Mouse (Mus musculus): ENCODE data around the gene Olfr70. TPM values are rescaled to one million over a fixed set of nuclear protein-coding genes. Genes with fewer than 3 reads are reported as not detected.

Gene Olfr70
- polyA plus RNA-seq, 1 experiment = not detected

- Histone ChIP-seq H3K79me2 (ENCODE audit: control insufficient read depth, insufficient read depth) (no peaks in the 10 kb centered on the region), H3K36me3 (ENCODE audit: control insufficient read depth, insufficient read depth) (no peaks in the 10 kb centered on the region), H3K4me3 (peak within 1 kb of the TSS; percentile 10), H3K27me3 (ENCODE audit: control insufficient read depth, insufficient read depth, insufficient read length) (peaks cover 34% of the 10 kb centered on the region), H3K4me2 (ENCODE audit: low read depth) (peak within 1 kb of the TSS; percentile 78), H3ac (ENCODE audit: control insufficient read depth, insufficient read length) (peak within 1 kb of the TSS; percentile 52)
- no peak for TF ChIP-seq TCF12 (IDR thresholded peaks at IDR 0.05; ENCODE audit: insufficient read depth, poor library complexity, severe bottlenecking)
- TF ChIP-seq SRF (IDR thresholded peaks at IDR 0.05; ENCODE audit: control insufficient read depth, insufficient read length, low read depth) = no peak
- TF ChIP-seq POLR2A (IDR thresholded peaks at IDR 0.05; ENCODE audit: insufficient read length, low read depth) = peak; percentile 68
- TF ChIP-seq POLR2AphosphoS2 (IDR thresholded peaks at IDR 0.05; ENCODE audit: insufficient read length, low read depth) = peak; percentile 54
Measured at GRCm38 (mm10) chr4:43668782-43669427, 31.7 kb downstream of the Olfr70 start, which contains the start of the genes Tmem8b and Fam221b. Gene Tmem8b (plus strand): TSS chr4:43668971. Gene Fam221b (minus strand): TSS chr4:43669145.

- Histone ChIP-seq H3K27me3 (ENCODE audit: control insufficient read depth, insufficient read depth, insufficient read length) (peaks cover 44% of the 10 kb centered on the region), H3K4me3 (no peak overlapping the region), H3K4me2 (ENCODE audit: low read depth) (no peak overlapping the region), H3ac (ENCODE audit: control insufficient read depth, insufficient read length) (no peak overlapping the region), H3K79me2 (ENCODE audit: control insufficient read depth, insufficient read depth) (no peaks in the 10 kb centered on the region), H3K36me3 (ENCODE audit: control insufficient read depth, insufficient read depth) (no peaks in the 10 kb centered on the region)
- no peak for TF ChIP-seq E2F4 (IDR thresholded peaks at IDR 0.05; ENCODE audit: insufficient read depth)
- TF ChIP-seq POLR2A (IDR thresholded peaks at IDR 0.05; ENCODE audit: insufficient read length, low read depth) = no peak
Measured at GRCm38 (mm10) chr4:43666412-43666811, 34.2 kb downstream of the Olfr70 start.

- no peak for TF ChIP-seq E2F4 (IDR thresholded peaks at IDR 0.05; ENCODE audit: insufficient read depth)
- TF ChIP-seq MYOG (IDR thresholded peaks at IDR 0.05; ENCODE audit: control insufficient read depth in 1 of 3, insufficient read depth in 1 of 3, insufficient read length in 2 of 3, low read depth in 2 of 3) = no peak
- no peak for TF ChIP-seq MYOD1 (IDR thresholded peaks at IDR 0.05; ENCODE audit: control insufficient read depth in 1 of 3, insufficient read length in 2 of 3, low read depth in 2 of 3)
- Histone ChIP-seq H3K4me2 (ENCODE audit: low read depth) (peak overlapping the region; percentile 76), H3K79me2 (ENCODE audit: control insufficient read depth, insufficient read depth) (no peaks in the 10 kb centered on the region), H3K36me3 (ENCODE audit: control insufficient read depth, insufficient read depth) (no peaks in the 10 kb centered on the region), H3K4me3 (peak overlapping the region; percentile 34), H3K27me3 (ENCODE audit: control insufficient read depth, insufficient read depth, insufficient read length) (peaks cover 36% of the 10 kb centered on the region), H3ac (ENCODE audit: control insufficient read depth, insufficient read length) (no peak overlapping the region)
Measured at GRCm38 (mm10) chr4:43657146-43657545, 43.5 kb downstream of the Olfr70 start.

- Histone ChIP-seq H3K79me2 (ENCODE audit: control insufficient read depth, insufficient read depth) (no peaks in the 10 kb centered on the region), H3K4me3 (peak within 1 kb of the TSS; percentile 34), H3K4me2 (ENCODE audit: low read depth) (peak within 1 kb of the TSS; percentile 78), H3K27me3 (ENCODE audit: control insufficient read depth, insufficient read depth, insufficient read length) (peaks cover 30% of the 10 kb centered on the region), H3ac (ENCODE audit: control insufficient read depth, insufficient read length) (peak within 1 kb of the TSS; percentile 17), H3K36me3 (ENCODE audit: control insufficient read depth, insufficient read depth) (no peaks in the 10 kb centered on the region)
- TF ChIP-seq MYOD1 (IDR thresholded peaks at IDR 0.05; ENCODE audit: control insufficient read depth in 1 of 3, insufficient read length in 2 of 3, low read depth in 2 of 3) (peak in 1 of 3 experiments; percentile 43), CEBPB (IDR thresholded peaks at IDR 0.05; ENCODE audit: insufficient read depth, poor library complexity, severe bottlenecking) (no peak), REST (IDR thresholded peaks at IDR 0.05; ENCODE audit: insufficient read depth, insufficient read length) (no peak), MAX (IDR thresholded peaks at IDR 0.05; ENCODE audit: low read depth) (no peak), POLR2AphosphoS2 (IDR thresholded peaks at IDR 0.05; ENCODE audit: insufficient read length, low read depth) (peak; percentile 84), TCF12 (IDR thresholded peaks at IDR 0.05; ENCODE audit: insufficient read depth, poor library complexity, severe bottlenecking) (no peak), SRF (IDR thresholded peaks at IDR 0.05; ENCODE audit: control insufficient read depth, insufficient read length, low read depth) (no peak), USF1 (IDR thresholded peaks at IDR 0.05; ENCODE audit: low read depth) (no peak), TCF3 (IDR thresholded peaks at IDR 0.05; ENCODE audit: insufficient read length, low read depth) (no peak), E2F4 (IDR thresholded peaks at IDR 0.05; ENCODE audit: insufficient read depth) (no peak), POLR2A (IDR thresholded peaks at IDR 0.05; ENCODE audit: insufficient read length, low read depth) (peak; percentile 92), MYOG (IDR thresholded peaks at IDR 0.05; ENCODE audit: control insufficient read depth in 1 of 3, insufficient read depth in 1 of 3, insufficient read length in 2 of 3, low read depth in 2 of 3) (peak in 1 of 3 experiments; percentile 31)
Measured at GRCm38 (mm10) chr4:43656339-43657109, 44.1 kb downstream of the Olfr70 start, which contains the start of gene Hint2. Gene Hint2 (minus strand): TSS chr4:43656466.

- TF ChIP-seq REST (IDR thresholded peaks at IDR 0.05; ENCODE audit: insufficient read depth, insufficient read length) (no peak), E2F4 (IDR thresholded peaks at IDR 0.05; ENCODE audit: insufficient read depth) (no peak), MAX (IDR thresholded peaks at IDR 0.05; ENCODE audit: low read depth) (no peak), MYOG (IDR thresholded peaks at IDR 0.05; ENCODE audit: control insufficient read depth in 1 of 3, insufficient read depth in 1 of 3, insufficient read length in 2 of 3, low read depth in 2 of 3) (no peak)
- peak overlapping the region; percentile 17 for H3ac ChIP-seq (ENCODE audit: control insufficient read depth, insufficient read length)
- no peaks in the 10 kb centered on the region for H3K79me2 ChIP-seq (ENCODE audit: control insufficient read depth, insufficient read depth)
Measured at GRCm38 (mm10) chr4:43655656-43656338, 44.8 kb downstream of the Olfr70 start.

More at GRCm38 (mm10) chr4:43655656-43656338, 44.8 kb downstream of the Olfr70 start:
- peak overlapping the region; percentile 78 for H3K4me2 ChIP-seq (ENCODE audit: low read depth)
- peaks cover 22% of the 10 kb centered on the region for H3K27me3 ChIP-seq (ENCODE audit: control insufficient read depth, insufficient read depth, insufficient read length)
- no peaks in the 10 kb centered on the region for H3K36me3 ChIP-seq (ENCODE audit: control insufficient read depth, insufficient read depth)
- peak overlapping the region; percentile 34 for H3K4me3 ChIP-seq
